Mouse (Mus musculus) midbrain, embryonic 10.5 days (tissue): ENCODE measurements around the gene S100a5. TPM values are rescaled to one million over a fixed set of nuclear protein-coding genes. Genes with fewer than 3 reads are reported as not detected.

Source experiments
- DNase-seq: peaks from one replicate; pipeline ENCODE4 v3.0.0-alpha.2; 2017; ENCODE audit warnings: low spot score
- H3K27ac ChIP-seq: fragments of 300-500 bp; sonication (generic); replicated peaks from 2 replicates; pipeline ENCODE4 v1.5.1; 2016; ENCODE audit warnings: mild to moderate bottlenecking
- H3K27me3 ChIP-seq: fragments of 300-500 bp; sonication (generic); 2 replicates; pipeline ENCODE4 v1.6.1; 2016; ENCODE audit warnings: low read depth, mild to moderate bottlenecking; ENCODE audit not compliant: poor library complexity, severe bottlenecking
- H3K36me3 ChIP-seq: fragments of 300-500 bp; sonication (generic); 2 replicates; pipeline ENCODE4 v1.6.1; 2016; ENCODE audit warnings: mild to moderate bottlenecking, moderate library complexity
- H3K4me1 ChIP-seq: fragments of 300-500 bp; sonication (generic); 2 replicates; pipeline ENCODE4 v1.6.1; 2016
- H3K4me3 ChIP-seq: fragments of 300-500 bp; sonication (generic); 2 replicates; pipeline ENCODE4 v1.5.1; 2016; ENCODE audit warnings: mild to moderate bottlenecking, moderate library complexity
- H3K9me3 ChIP-seq: fragments of 300-500 bp; sonication (generic); replicated peaks from 2 replicates; pipeline ENCODE4 v1.6.1; 2016; ENCODE audit warnings: mild to moderate bottlenecking
- WGBS: fragments of 180-500 bp; shearing (Covaris S2); methylation state at CpG from one replicate; pipeline ENCODE4 v1.1.7; 2016; 5-methylcytosine and 5-hydroxymethylcytosine counted together
- polyA plus RNA-seq: library from polyadenylated mRNA; unstranded; fragments of >200 nt; fragmentation: Nextera tagmentation; extraction: Ambion mirVana; gene quantifications from 2 replicates; pipeline ENCODE4 v1.2.1, GENCODE M21; 2016

The S100a5 gene
- polyA plus RNA-seq, 1 experiment from 2014 or later: not detected

- H3K27me3 ChIP-seq: no peaks in the 10 kb centered on the region
- no peaks in the 10 kb centered on the region for H3K9me3 ChIP-seq
- peak; percentile 43 for DNase-seq
- H3K36me3 ChIP-seq: no peaks in the 10 kb centered on the region
- H3K4me3 ChIP-seq: no peak overlapping the region
- 46% methylated on average over 7 of the region's 7 CpGs for WGBS
- H3K4me1 ChIP-seq: no peaks in the 10 kb centered on the region
- no peak overlapping the region for H3K27ac ChIP-seq
These were observed 31.3 kb downstream of the S100a5 start for GRCm38 (mm10) chr3:90639511-90640154.

- 85% methylated on average over 7 of the region's 7 CpGs for WGBS
- H3K36me3 ChIP-seq: no peaks in the 10 kb centered on the region
- H3K27ac ChIP-seq: no peak overlapping the region
- H3K4me1 ChIP-seq: no peaks in the 10 kb centered on the region
- H3K27me3 ChIP-seq: no peaks in the 10 kb centered on the region
- no peaks in the 10 kb centered on the region for H3K9me3 ChIP-seq
- DNase-seq: no peak
- H3K4me3 ChIP-seq: no peak overlapping the region
These were observed 32.7 kb downstream of the S100a5 start for GRCm38 (mm10) chr3:90640981-90641380.

GRCm38 (mm10) chr3:90644220-90644619 lies 35.9 kb downstream of the S100a5 start:
- H3K4me1 ChIP-seq: no peaks in the 10 kb centered on the region
- whole genome bisulfite sequencing: 57% methylated on average over 3 of the region's 3 CpGs
- no peaks in the 10 kb centered on the region for H3K9me3 ChIP-seq
- no peak overlapping the region for H3K4me3 ChIP-seq
- H3K36me3 ChIP-seq: no peaks in the 10 kb centered on the region
- no peaks in the 10 kb centered on the region for H3K27me3 ChIP-seq
- no peak overlapping the region for H3K27ac ChIP-seq
- DNase-seq: peak; percentile 23

GRCm38 (mm10) chr3:90647291-90647690 lies 39.0 kb downstream of the S100a5 start:
- WGBS: 85% methylated on average over 1 of the region's 1 CpGs
- no peak for DNase-seq
- Histone ChIP-seq H3K9me3 (no peaks in the 10 kb centered on the region), H3K36me3 (no peaks in the 10 kb centered on the region), H3K27me3 (no peaks in the 10 kb centered on the region), H3K4me1 (no peaks in the 10 kb centered on the region), H3K27ac (no peak overlapping the region), H3K4me3 (no peak overlapping the region)

- no peak overlapping the region for H3K4me3 ChIP-seq
- H3K27me3 ChIP-seq: no peaks in the 10 kb centered on the region
- H3K4me1 ChIP-seq: no peaks in the 10 kb centered on the region
- H3K9me3 ChIP-seq: no peaks in the 10 kb centered on the region
- H3K27ac ChIP-seq: no peak overlapping the region
- DNase-seq: no peak
- H3K36me3 ChIP-seq: no peaks in the 10 kb centered on the region
These were observed 40.7 kb downstream of the S100a5 start for GRCm38 (mm10) chr3:90648981-90649380.

- Histone ChIP-seq H3K4me1 (no peaks in the 10 kb centered on the region), H3K4me3 (no peak overlapping the region), H3K27ac (no peak overlapping the region), H3K27me3 (no peaks in the 10 kb centered on the region), H3K36me3 (no peaks in the 10 kb centered on the region), H3K9me3 (no peaks in the 10 kb centered on the region)
- DNase-seq: no peak
- 85% methylated on average over 2 of the region's 2 CpGs for WGBS
These were observed 41.5 kb downstream of the S100a5 start for GRCm38 (mm10) chr3:90649832-90650231.

- DNase-seq: peak; percentile 67
- H3K4me3 ChIP-seq: no peak overlapping the region
- H3K36me3 ChIP-seq: no peaks in the 10 kb centered on the region
- WGBS: 32% methylated on average over 5 of the region's 5 CpGs
- H3K27ac ChIP-seq: no peak overlapping the region
- H3K9me3 ChIP-seq: no peaks in the 10 kb centered on the region
- H3K4me1 ChIP-seq: no peaks in the 10 kb centered on the region
- H3K27me3 ChIP-seq: no peaks in the 10 kb centered on the region
These were observed 44.7 kb downstream of the S100a5 start for GRCm38 (mm10) chr3:90652878-90653508.

- Histone ChIP-seq H3K4me1 (no peaks in the 10 kb centered on the region), H3K27ac (no peak within 1 kb of the TSS), H3K9me3 (no peaks in the 10 kb centered on the region), H3K27me3 (no peaks in the 10 kb centered on the region), H3K36me3 (no peaks in the 10 kb centered on the region), H3K4me3 (no peak within 1 kb of the TSS)
- DNase-seq: no peak
These were observed 45.4 kb downstream of the S100a5 start, which contains the start of gene S100a7a for GRCm38 (mm10) chr3:90653717-90654116. Gene S100a7a (plus strand): TSS chr3:90654017.

GRCm38 (mm10) chr3:90657405-90657804 lies 49.1 kb downstream of the S100a5 start:
- Histone ChIP-seq H3K36me3 (no peaks in the 10 kb centered on the region), H3K4me1 (no peaks in the 10 kb centered on the region), H3K9me3 (no peaks in the 10 kb centered on the region), H3K27ac (no peak overlapping the region), H3K27me3 (no peaks in the 10 kb centered on the region), H3K4me3 (no peak overlapping the region)
- 73% methylated on average over 4 of the region's 4 CpGs for WGBS
- DNase-seq: no peak

- Histone ChIP-seq H3K4me3 (no peak overlapping the region), H3K4me1 (no peaks in the 10 kb centered on the region), H3K27ac (no peak overlapping the region), H3K27me3 (no peaks in the 10 kb centered on the region), H3K36me3 (no peaks in the 10 kb centered on the region), H3K9me3 (no peaks in the 10 kb centered on the region)
- no peak for DNase-seq
These were observed 51.2 kb downstream of the S100a5 start for GRCm38 (mm10) chr3:90659364-90660044.

Other genes starting within 250 kb of the S100a5 start
- gene Slc27a3, start 218.6 kb upstream of the S100a5 start, polyA plus RNA-seq: 16.4 and 20.1 TPM in 2 replicates
- gene Ints3, start 174.9 kb upstream of the S100a5 start, polyA plus RNA-seq: 36.2 and 36.9 TPM in 2 replicates
- 2.9 and 3.3 TPM in 2 replicates for gene Npr1, start 142.7 kb upstream of the S100a5 start, polyA plus RNA-seq
- 343 and 346 TPM in 2 replicates for gene Ilf2, start 132.4 kb upstream of the S100a5 start, polyA plus RNA-seq
- 65.5 and 75.1 TPM in 2 replicates for gene Snapin, start 117.5 kb upstream of the S100a5 start, polyA plus RNA-seq
- gene Chtop, start 99.0 kb upstream of the S100a5 start, polyA plus RNA-seq: 193 and 205 TPM in 2 replicates
- 5.4 and 7.2 TPM in 2 replicates for gene S100a1, start 94.1 kb upstream of the S100a5 start, polyA plus RNA-seq
- gene S100a13, start 94.1 kb upstream of the S100a5 start, polyA plus RNA-seq: 9.3 and 9.5 TPM in 2 replicates
- gene S100a14, start 81.7 kb upstream of the S100a5 start, polyA plus RNA-seq: not detected in 2 replicates
- gene S100a16, start 71.3 kb upstream of the S100a5 start, polyA plus RNA-seq: 30.8 and 35.3 TPM in 2 replicates
- not detected in 2 replicates for gene S100a3, start 47.9 kb upstream of the S100a5 start, polyA plus RNA-seq
- gene S100a2, start 18.3 kb upstream of the S100a5 start, polyA plus RNA-seq: not detected in 2 replicates
- not detected in 2 replicates for gene Gm42674, start 6.6 kb upstream of the S100a5 start, polyA plus RNA-seq
- 0.35 and 0.81 TPM in 2 replicates for gene S100a4, start 4.8 kb upstream of the S100a5 start, polyA plus RNA-seq
- gene S100a6, start 4.4 kb downstream of the S100a5 start, polyA plus RNA-seq: 14.0 and 23.4 TPM in 2 replicates
- gene S100a7a, start 45.5 kb downstream of the S100a5 start, polyA plus RNA-seq: 0.15 TPM in 1 of 2 replicates, not detected in the other
- 2.3 TPM in 1 of 2 replicates, not detected in the other for gene S100a8, start 60.5 kb downstream of the S100a5 start, polyA plus RNA-seq
- gene S100a9, start 87.2 kb downstream of the S100a5 start, polyA plus RNA-seq: 0.48 TPM in 1 of 2 replicates, not detected in the other
- gene Pglyrp4, start 118.4 kb downstream of the S100a5 start, polyA plus RNA-seq: not detected in 2 replicates
- not detected in 2 replicates for gene Gm5849, start 169.4 kb downstream of the S100a5 start, polyA plus RNA-seq